Mouse (Mus musculus): Measurements from ENCODE around the gene Pfdn2.

Pfdn2 gene

DNA sequence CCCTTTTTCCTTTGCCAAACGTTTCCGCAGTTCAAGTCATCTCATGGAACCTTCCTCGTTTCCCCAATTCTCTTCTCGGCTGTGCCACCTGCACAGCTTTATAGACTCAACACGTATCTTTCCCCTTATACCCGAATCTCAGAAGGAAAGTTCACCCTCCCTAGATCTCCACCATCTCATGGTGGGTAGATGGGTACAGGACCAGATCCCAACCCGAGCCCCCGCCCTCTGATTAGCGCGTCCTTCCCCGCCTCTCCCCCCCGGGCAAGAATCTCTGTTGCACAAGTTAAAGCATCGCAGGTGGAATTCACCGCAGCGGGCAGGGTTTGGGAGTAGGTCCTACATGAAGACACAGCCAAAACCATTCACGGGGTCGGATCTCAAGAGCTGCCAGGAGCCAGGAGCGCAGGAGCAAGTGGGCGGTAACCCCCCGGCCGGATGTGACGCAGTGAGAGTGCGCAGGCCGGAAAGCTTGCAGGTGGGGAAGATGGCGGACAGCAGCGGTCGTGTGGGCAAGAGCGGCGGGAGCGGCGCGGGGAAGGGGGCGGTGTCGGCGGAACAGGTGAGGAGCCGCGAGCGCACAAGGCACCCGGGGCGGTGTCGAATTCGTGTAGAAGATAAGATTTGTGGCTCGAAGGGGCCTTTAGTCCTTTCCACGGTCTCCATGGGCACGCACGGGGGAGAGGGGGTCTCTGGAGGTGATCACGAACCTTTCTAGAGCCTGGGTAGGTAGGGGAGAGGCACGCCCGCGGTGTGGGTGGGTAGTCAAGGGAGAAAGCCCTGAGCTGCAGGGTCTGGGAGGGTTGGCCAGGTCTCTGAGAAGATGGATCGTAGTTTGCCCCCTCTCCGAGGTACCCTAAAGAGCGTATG, at the start of gene Pfdn2, which contains the start of gene Nit1:
TSS of gene Pfdn2 (plus strand) at position 446 of the 870 bp plus-strand sequence.
TSS of gene Nit1 (minus strand) at position 422 of the 870 bp plus-strand sequence.
- TF ChIP-seq GATA4 (IDR thresholded peaks at IDR 0.05; ENCODE audit: insufficient replicate concordance, low read length) = no peak

DNA sequence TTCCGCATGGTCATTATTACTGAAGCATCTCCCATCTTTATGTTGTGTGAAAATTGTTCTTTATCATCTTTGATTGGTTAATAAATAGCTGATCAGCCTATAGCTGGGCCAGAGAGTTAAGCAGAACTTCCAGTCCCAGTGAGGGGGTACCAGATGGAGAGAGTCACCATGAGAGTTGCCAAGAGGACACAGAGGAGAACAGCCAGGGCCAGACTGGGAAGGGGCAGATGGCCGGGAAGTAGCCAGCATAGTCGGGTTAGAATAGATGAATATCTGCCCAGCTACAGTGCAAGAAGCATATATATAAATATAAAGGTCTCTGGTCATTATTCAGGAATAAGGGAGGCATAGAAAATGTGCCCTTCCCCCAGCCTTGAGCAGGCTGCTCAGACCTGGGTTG, 47.2 kb upstream of the Pfdn2 start:
- no peak for TF ChIP-seq GATA4 (IDR thresholded peaks at IDR 0.05; ENCODE audit: insufficient replicate concordance, low read length)

GRCm38 (mm10) chr1:171309321-171309720, 36.1 kb upstream of the Pfdn2 start:
- no peak for TF ChIP-seq GATA4 (IDR thresholded peaks at IDR 0.05; ENCODE audit: insufficient replicate concordance, low read length)

- TF ChIP-seq GATA4 (IDR thresholded peaks at IDR 0.05; ENCODE audit: insufficient replicate concordance, low read length) = no peak
Observed at GRCm38 (mm10) chr1:171319748-171320147, 25.7 kb upstream of the Pfdn2 start.

DNA sequence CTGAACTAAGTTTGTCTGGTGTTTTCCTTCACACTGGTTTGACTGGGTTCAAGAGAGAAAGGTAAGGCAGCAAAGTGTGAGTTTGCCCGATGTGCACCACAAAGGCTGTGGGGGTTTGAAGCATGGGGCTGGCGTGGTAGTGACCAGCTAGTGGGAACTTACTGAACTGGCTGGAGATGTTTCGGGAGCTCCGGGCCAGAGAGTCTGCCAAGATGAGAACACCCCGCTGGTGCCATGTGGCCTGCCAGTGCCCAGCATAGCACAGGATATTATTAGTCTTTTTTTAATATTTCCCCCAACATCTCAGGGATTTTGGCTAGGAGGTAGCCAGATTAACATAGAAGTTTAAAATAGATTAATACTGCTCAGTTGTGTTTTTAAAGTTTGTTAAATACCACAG, 25.3 kb upstream of the Pfdn2 start:
- TF ChIP-seq GATA4 (IDR thresholded peaks at IDR 0.05; ENCODE audit: insufficient replicate concordance, low read length) = no peak

GRCm38 (mm10) chr1:171321415-171321814, 24.1 kb upstream of the Pfdn2 start:
- no peak for TF ChIP-seq GATA4 (IDR thresholded peaks at IDR 0.05; ENCODE audit: insufficient replicate concordance, low read length)

DNA sequence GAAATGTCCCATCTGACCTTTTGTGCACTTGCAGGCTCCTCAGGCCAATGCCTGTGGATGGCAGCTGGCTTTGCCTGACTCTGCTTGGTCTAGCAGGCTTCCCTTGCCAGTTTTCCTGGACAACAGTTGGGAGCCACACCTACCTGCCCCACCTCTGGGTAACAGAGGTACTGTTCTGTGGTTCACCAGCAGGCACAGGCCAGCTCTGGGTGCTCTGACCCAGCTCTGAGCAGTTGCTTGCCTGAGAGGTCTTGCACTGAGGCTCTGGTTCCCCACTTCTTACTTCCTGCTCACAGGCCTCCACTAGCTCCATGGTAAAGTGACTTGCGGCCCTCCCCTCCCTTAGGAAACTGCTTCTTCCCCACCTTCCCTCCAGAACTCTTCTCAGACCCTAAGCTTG, 23.5 kb upstream of the Pfdn2 start:
- TF ChIP-seq GATA4 (IDR thresholded peaks at IDR 0.05; ENCODE audit: insufficient replicate concordance, low read length) = no peak

DNA sequence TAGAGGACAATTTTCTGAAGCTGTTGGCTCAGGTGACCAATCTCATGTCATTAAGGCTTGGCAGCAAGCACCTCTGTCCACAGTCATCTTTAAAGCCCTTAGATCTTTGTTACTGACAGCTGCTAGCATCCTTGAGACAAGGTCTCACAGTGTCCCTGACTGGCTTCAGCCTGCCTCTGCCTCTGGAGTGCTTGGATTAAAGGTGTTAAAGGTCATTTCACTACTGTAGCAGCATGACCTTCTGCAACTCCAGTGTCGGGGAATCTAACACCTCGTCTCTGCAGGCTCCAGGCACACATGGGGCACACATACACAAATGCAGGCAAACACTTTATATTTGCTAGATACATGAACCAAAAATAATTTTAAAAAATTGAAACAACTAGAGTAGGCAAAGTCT, 19.9 kb upstream of the Pfdn2 start:
- TF ChIP-seq GATA4 (IDR thresholded peaks at IDR 0.05; ENCODE audit: insufficient replicate concordance, low read length) = no peak

- TF ChIP-seq GATA4 (IDR thresholded peaks at IDR 0.05; ENCODE audit: insufficient replicate concordance, low read length) = no peak
Observed at GRCm38 (mm10) chr1:171328244-171328643, 17.2 kb upstream of the Pfdn2 start.

DNA sequence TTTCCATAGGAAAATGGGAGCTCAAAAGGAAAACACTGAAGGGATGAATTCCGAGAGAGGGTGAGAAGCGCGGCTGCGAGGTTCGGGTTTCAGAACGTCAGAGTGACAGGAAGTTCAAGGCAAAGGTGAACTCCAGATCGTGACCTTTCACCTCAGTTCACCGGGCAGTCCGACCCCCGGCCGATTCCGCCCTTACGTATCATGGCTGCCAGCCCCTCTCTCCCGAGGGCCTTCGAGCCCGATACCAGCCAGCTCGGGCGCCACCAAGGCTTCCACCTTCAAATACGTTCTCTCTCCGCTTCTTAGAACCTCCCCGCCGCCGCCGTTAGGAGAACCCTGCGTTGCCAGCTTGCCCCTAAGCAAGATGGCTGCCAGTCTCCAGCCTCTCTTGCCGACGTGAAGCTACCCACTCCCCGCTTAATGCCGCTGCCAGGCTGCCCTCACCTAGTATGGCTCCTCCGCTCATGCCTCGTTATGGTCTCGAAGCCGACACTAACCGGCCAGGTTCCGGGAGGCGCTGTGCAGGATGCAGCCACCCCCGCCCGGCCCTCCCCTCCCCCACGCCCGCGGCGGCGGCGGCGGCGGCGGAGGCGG, 16.5 kb upstream of the Pfdn2 start, which contains the start of gene Dedd:
TSS of gene Dedd (plus strand) at position 307 of the 594 bp plus-strand sequence.
- no peak; the same call in 1 of the 2 replicates for TF ChIP-seq GATA4 (IDR thresholded peaks at IDR 0.05; ENCODE audit: insufficient replicate concordance, low read length)

- TF ChIP-seq GATA4 (IDR thresholded peaks at IDR 0.05; ENCODE audit: insufficient replicate concordance, low read length) = no peak
Observed at GRCm38 (mm10) chr1:171329433-171330215, 15.8 kb upstream of the Pfdn2 start.

DNA sequence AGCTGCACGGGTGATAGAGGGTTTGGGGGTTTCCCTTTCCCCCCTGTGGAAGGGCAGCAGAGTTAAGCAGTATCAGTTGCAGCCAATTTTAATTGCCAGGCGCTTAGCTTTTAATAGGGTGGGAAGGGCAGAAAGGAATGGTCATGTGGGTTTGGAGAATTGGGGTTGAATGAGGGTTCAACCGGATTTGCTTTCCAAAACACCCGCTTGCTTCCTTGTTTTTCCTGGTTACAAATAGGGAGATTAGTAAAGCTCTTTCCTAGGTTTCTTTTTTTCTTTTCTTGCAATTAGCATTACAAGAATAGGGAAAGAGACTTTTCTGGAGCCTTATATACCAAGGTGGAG, 15.3 kb upstream of the Pfdn2 start:
- TF ChIP-seq GATA4 (IDR thresholded peaks at IDR 0.05; ENCODE audit: insufficient replicate concordance, low read length) = no peak

DNA sequence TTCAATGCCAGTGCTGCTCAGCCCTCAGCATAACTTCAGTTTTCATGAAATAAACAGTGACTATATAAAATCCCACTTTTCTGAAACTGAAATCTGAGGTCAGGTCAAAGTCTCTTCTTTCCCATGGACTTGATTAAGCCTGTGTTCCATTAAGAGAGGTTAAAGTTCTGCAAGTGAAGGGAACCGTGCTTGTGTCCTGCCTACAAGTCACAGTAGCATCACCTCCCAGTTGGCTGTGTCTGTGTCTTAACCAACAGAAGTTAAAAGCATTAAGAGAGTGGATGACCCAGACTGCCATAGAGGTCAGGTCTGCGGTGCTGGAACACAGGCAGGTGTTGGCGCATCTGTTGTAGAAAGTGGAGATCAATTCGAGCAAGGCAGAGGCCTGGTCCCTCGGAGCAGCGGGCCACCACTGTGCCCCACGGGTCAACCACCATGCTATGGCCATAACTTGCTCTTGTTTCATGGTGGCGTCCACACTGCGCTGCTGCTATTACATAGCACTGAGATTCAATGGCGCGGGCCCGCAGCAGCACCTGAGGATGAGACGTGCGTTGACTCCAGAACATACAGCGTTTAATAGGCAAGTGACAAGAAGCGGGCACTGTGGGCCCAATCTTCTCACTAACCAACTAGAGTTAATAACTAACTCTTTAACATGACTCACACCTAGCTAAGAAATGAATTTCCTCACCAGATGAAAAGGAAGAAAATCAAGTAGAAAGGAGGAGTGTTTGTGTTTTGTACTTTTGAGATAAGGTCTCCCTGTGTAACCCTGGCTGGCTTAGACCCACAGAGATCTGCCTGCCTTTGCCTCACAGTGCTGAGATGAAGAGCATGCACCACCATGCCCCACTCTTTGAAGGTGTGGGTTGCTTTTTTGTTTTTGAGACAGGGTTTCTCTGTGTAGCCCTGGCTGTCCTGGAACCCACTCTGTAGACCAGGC, 2.9 kb upstream of the Pfdn2 start:
- no peak for TF ChIP-seq GATA4 (IDR thresholded peaks at IDR 0.05; ENCODE audit: insufficient replicate concordance, low read length)

DNA sequence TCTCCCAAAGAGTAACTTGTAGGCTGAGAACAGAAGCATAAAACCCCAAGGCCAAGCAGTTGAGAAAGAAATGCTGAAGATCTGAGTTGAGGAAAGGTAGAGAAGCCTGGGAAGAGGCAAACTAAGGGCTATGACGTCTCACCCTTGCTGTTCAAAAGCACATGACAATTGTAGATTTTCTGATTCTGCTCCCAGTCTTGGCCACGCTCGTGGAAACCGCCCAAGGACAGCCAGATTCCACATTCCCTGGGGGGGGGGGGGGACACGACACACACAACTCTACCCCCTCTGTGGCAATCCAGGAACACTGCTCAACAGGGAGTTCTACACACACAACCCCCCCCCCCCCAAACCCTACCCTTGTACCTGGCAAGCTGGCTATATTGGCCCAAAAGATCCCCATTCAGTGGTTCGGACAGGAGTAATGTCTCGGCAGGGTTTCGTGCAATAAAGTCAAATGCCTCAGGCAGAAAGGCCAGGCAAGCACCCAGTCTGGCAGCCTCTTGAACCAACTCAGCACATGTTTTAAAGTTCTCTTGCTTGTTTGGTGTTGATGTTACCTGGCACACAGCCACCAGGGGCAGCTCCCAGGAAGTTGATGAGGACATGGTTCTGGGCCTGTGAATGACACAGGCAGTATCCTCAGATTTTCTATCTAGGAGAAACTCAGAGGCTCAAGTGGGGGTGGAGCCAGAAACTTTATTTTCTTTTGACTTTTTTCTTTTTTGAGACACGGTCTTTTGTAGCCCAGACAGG, 1.4 kb upstream of the Pfdn2 start:
- TF ChIP-seq GATA4 (IDR thresholded peaks at IDR 0.05; ENCODE audit: insufficient replicate concordance, low read length) = no peak
